Mouse (Mus musculus): ENCODE results near the gene LTO1. TPM values are rescaled to one million over a fixed set of nuclear protein-coding genes. Genes with fewer than 3 reads are reported as not detected.

The LTO1 gene
- polyA plus RNA-seq (2012; rRNA removed): 6.9 and 11.7 TPM in 2 replicates
- polyA plus RNA-seq (2014; fragmentation: Nextera tagmentation; extraction: Ambion mirVana): 6.4 and 6.7 TPM in 2 replicates

GRCm38 (mm10) chr7:144914948-144915750 is at the start of gene LTO1:
LTO1 (plus strand) TSS chr7:144915100.
- H3K27me3 ChIP-seq (ENCODE audit: control insufficient read depth, insufficient read depth, low read length): no peaks in the 10 kb centered on the region
- TF ChIP-seq CTCF (IDR thresholded peaks at IDR 0.05; ENCODE audit: low read depth) (no peak), EP300 (IDR thresholded peaks at IDR 0.05; ENCODE audit: low read depth) (no peak)
- peak within 1 kb of the TSS; percentile 6 for H3K27ac ChIP-seq
- peak within 1 kb of the TSS; percentile 80 for H3K9ac ChIP-seq (replicated peaks)
- peaks cover 5 to 6% of the 10 kb centered on the region in 2 experiments for H3K4me1 ChIP-seq (replicated peaks; ENCODE audit: control insufficient read depth in 2 of 2, insufficient read depth in 2 of 2, low read length in 1 of 2)
- WGBS (ENCODE audit: insufficient replicate concordance): under 1% methylated on average over 55 of the region's 55 CpGs
- no peaks in the 10 kb centered on the region; the same call in 1 of the 2 replicates for H3K36me3 ChIP-seq (replicated peaks; ENCODE audit: control insufficient read depth, insufficient read depth, low read depth)
- peak; percentile 94 for ATAC-seq (ENCODE audit: insufficient read depth)
- peak; percentile 84 to 91 (median 85) for DNase-seq (ENCODE audit: low read depth in 3 of 3, low spot score in 3 of 3)
- no peaks in the 10 kb centered on the region for H3K9me3 ChIP-seq (ENCODE audit: control insufficient read depth, low read length)
- H3K4me2 ChIP-seq (ENCODE audit: low read depth): peak within 1 kb of the TSS; percentile 92
- H3K4me3 ChIP-seq (ENCODE audit: insufficient read depth in 1 of 2, low read depth in 2 of 2, low read length in 2 of 2): peak within 1 kb of the TSS; percentile 85 to 97

- H3K27me3 ChIP-seq (ENCODE audit: control insufficient read depth, insufficient read depth, low read length): peaks cover 36% of the 10 kb centered on the region
- H3K9me3 ChIP-seq (ENCODE audit: control insufficient read depth, low read length): no peaks in the 10 kb centered on the region
- TF ChIP-seq CTCF (IDR thresholded peaks at IDR 0.05; ENCODE audit: low read depth) (no peak), EP300 (IDR thresholded peaks at IDR 0.05; ENCODE audit: low read depth) (no peak)
- peaks cover 0 to under 1% of the 10 kb centered on the region in 2 experiments; a peak in 1 of 4 replicates for H3K4me1 ChIP-seq (replicated peaks; ENCODE audit: control insufficient read depth in 2 of 2, insufficient read depth in 2 of 2, low read length in 1 of 2)
- H3K9ac ChIP-seq (replicated peaks): no peak overlapping the region
- no peaks in the 10 kb centered on the region for H3K36me3 ChIP-seq (replicated peaks; ENCODE audit: control insufficient read depth, insufficient read depth, low read depth)
- no peak overlapping the region for H3K27ac ChIP-seq
- DNase-seq (ENCODE audit: low read depth in 3 of 3, low spot score in 3 of 3) (no peak), ATAC-seq (ENCODE audit: insufficient read depth) (no peak)
- H3K4me2 ChIP-seq (ENCODE audit: low read depth): no peak overlapping the region
- WGBS (ENCODE audit: insufficient replicate concordance): 41% methylated on average over 4 of the region's 4 CpGs
- no peak overlapping the region for H3K4me3 ChIP-seq (ENCODE audit: insufficient read depth in 1 of 2, low read depth in 2 of 2, low read length in 2 of 2)
These were observed 47.7 kb upstream of the LTO1 start for GRCm38 (mm10) chr7:144867161-144867560.

GRCm38 (mm10) chr7:144867602-144868001 is 47.3 kb upstream of the LTO1 start:
- TF ChIP-seq CTCF (IDR thresholded peaks at IDR 0.05; ENCODE audit: low read depth) (no peak), EP300 (IDR thresholded peaks at IDR 0.05; ENCODE audit: low read depth) (no peak)
- Histone ChIP-seq H3K9me3 (ENCODE audit: control insufficient read depth, low read length) (no peaks in the 10 kb centered on the region), H3K27me3 (ENCODE audit: control insufficient read depth, insufficient read depth, low read length) (peaks cover 32% of the 10 kb centered on the region), H3K4me1 (replicated peaks; ENCODE audit: control insufficient read depth in 2 of 2, insufficient read depth in 2 of 2, low read length in 1 of 2) (peaks cover 0 to 3% of the 10 kb centered on the region in 2 experiments; a peak in 2 of 4 replicates), H3K27ac (no peak overlapping the region), H3K4me2 (ENCODE audit: low read depth) (no peak overlapping the region), H3K9ac (replicated peaks) (no peak overlapping the region), H3K4me3 (ENCODE audit: insufficient read depth in 1 of 2, low read depth in 2 of 2, low read length in 2 of 2) (no peak overlapping the region), H3K36me3 (replicated peaks; ENCODE audit: control insufficient read depth, insufficient read depth, low read depth) (no peaks in the 10 kb centered on the region)
- no peak for DNase-seq (ENCODE audit: low read depth in 3 of 3, low spot score in 3 of 3)
- 60% methylated on average over 8 of the region's 8 CpGs for WGBS (ENCODE audit: insufficient replicate concordance)
- ATAC-seq (ENCODE audit: insufficient read depth): no peak

- Histone ChIP-seq H3K9ac (replicated peaks) (no peak overlapping the region), H3K27me3 (ENCODE audit: control insufficient read depth, insufficient read depth, low read length) (no peaks in the 10 kb centered on the region), H3K4me1 (replicated peaks; ENCODE audit: control insufficient read depth in 2 of 2, insufficient read depth in 2 of 2, low read length in 1 of 2) (peaks cover 0 to 3% of the 10 kb centered on the region in 2 experiments; a peak in 2 of 4 replicates), H3K4me2 (ENCODE audit: low read depth) (no peak overlapping the region), H3K9me3 (ENCODE audit: control insufficient read depth, low read length) (no peaks in the 10 kb centered on the region), H3K36me3 (replicated peaks; ENCODE audit: control insufficient read depth, insufficient read depth, low read depth) (no peaks in the 10 kb centered on the region), H3K4me3 (ENCODE audit: insufficient read depth in 1 of 2, low read depth in 2 of 2, low read length in 2 of 2) (no peak overlapping the region), H3K27ac (no peak overlapping the region)
- DNase-seq (ENCODE audit: low read depth in 3 of 3, low spot score in 3 of 3) (no peak), ATAC-seq (ENCODE audit: insufficient read depth) (no peak)
- 33% methylated on average over 4 of the region's 4 CpGs for WGBS (ENCODE audit: insufficient replicate concordance)
- TF ChIP-seq EP300 (IDR thresholded peaks at IDR 0.05; ENCODE audit: low read depth) (no peak), CTCF (IDR thresholded peaks at IDR 0.05; ENCODE audit: low read depth) (no peak)
These were observed 42.5 kb upstream of the LTO1 start for GRCm38 (mm10) chr7:144872420-144872819.

GRCm38 (mm10) chr7:144873160-144873559 is 41.7 kb upstream of the LTO1 start:
- WGBS (ENCODE audit: insufficient replicate concordance): 50% methylated on average over 4 of the region's 4 CpGs
- no peak overlapping the region for H3K27ac ChIP-seq
- TF ChIP-seq EP300 (IDR thresholded peaks at IDR 0.05; ENCODE audit: low read depth): no peak
- TF ChIP-seq CTCF (IDR thresholded peaks at IDR 0.05; ENCODE audit: low read depth): no peak

More at GRCm38 (mm10) chr7:144873160-144873559, 41.7 kb upstream of the LTO1 start:
- H3K4me1 ChIP-seq (replicated peaks; ENCODE audit: control insufficient read depth in 2 of 2, insufficient read depth in 2 of 2, low read length in 1 of 2): peaks cover 0 to 3% of the 10 kb centered on the region in 2 experiments; a peak in 2 of 4 replicates
- no peaks in the 10 kb centered on the region for H3K9me3 ChIP-seq (ENCODE audit: control insufficient read depth, low read length)
- H3K36me3 ChIP-seq (replicated peaks; ENCODE audit: control insufficient read depth, insufficient read depth, low read depth): no peaks in the 10 kb centered on the region
- H3K4me2 ChIP-seq (ENCODE audit: low read depth): no peak overlapping the region
- ATAC-seq (ENCODE audit: insufficient read depth) (no peak), DNase-seq (ENCODE audit: low read depth in 3 of 3, low spot score in 3 of 3) (no peak)
- no peak overlapping the region for H3K4me3 ChIP-seq (ENCODE audit: insufficient read depth in 1 of 2, low read depth in 2 of 2, low read length in 2 of 2)
- no peak overlapping the region for H3K9ac ChIP-seq (replicated peaks)
- no peaks in the 10 kb centered on the region for H3K27me3 ChIP-seq (ENCODE audit: control insufficient read depth, insufficient read depth, low read length)
